Comparison of ENCODE assay signal across 35 mouse cellular contexts in the genomic region with DNA sequence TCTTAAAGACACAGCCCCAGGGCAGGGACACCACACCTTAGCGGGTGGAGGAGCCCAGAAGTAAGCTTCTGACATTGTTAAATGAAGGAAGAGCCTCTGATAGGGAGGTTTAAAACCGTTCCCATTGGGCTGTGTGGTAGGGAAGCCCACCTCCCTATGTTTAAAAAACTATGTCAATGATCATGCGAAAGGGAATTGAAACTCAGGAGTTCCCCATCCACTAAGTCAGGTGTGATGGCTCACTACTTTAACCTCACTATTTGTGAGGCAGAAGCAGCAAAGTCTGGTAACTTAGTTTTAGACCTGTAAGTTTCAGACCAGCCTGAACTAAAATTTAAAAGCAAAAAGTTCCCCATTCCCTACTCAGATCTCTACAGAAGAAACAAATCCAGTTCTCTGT.
"Had no signal": no experiment of that assay in that cellular context is flagged by ENCODE, and none has a peak within 500 bp of the region (broad histone marks: within the 10 kb centered on the region; RNA-seq: fewer than 3 reads in every experiment).

No protein-coding gene starts in this region.

- H3K4me3 ChIP-seq: heart, embryonic 12.5 days; heart, embryonic 13.5 days; heart, embryonic 15.5 days; hindbrain, embryonic 10.5 days; hindbrain, embryonic 12.5 days; hindbrain, embryonic 13.5 days; hindbrain, embryonic 15.5 days; intestine, embryonic 15.5 days; kidney, embryonic 15.5 days; layer of hippocampus, adult 2 months; left cerebral cortex, adult 2 months had no signal

- ATAC-seq: hindbrain, embryonic 16.5 days; hindbrain, postnatal 0 days; inflammation-experienced regulatory T-cells, adult 6 months; intestine, embryonic 15.5 days; intestine, embryonic 16.5 days; intestine, postnatal 0 days had no signal

- H3K27ac ChIP-seq: heart, embryonic 13.5 days; heart, embryonic 15.5 days; hindbrain, embryonic 10.5 days; hindbrain, embryonic 12.5 days; hindbrain, embryonic 13.5 days; hindbrain, embryonic 14.5 days; hindbrain, embryonic 15.5 days; hindbrain, postnatal 0 days; intestine, embryonic 15.5 days; kidney, embryonic 15.5 days; kidney, postnatal 0 days; layer of hippocampus, adult 2 months; left cerebral cortex, adult 2 months had no signal

- H3K27me3 ChIP-seq: heart, embryonic 12.5 days; heart, embryonic 13.5 days; heart, embryonic 15.5 days; hindbrain, embryonic 12.5 days; hindbrain, embryonic 13.5 days; hindbrain, embryonic 15.5 days; intestine, embryonic 15.5 days; kidney, embryonic 15.5 days had no signal

- H3K4me1 ChIP-seq: heart, embryonic 12.5 days; heart, embryonic 15.5 days; intestine, embryonic 15.5 days had no signal

- H3K9ac ChIP-seq: heart, embryonic 12.5 days; heart, embryonic 13.5 days; heart, embryonic 15.5 days; hindbrain, embryonic 12.5 days; hindbrain, embryonic 13.5 days; hindbrain, embryonic 14.5 days; hindbrain, embryonic 15.5 days; intestine, embryonic 15.5 days; kidney, embryonic 15.5 days had no signal

- DNase-seq: heart, postnatal 10 days; heart, postnatal 14 days; heart, postnatal 36 days; heart, postnatal 4 days; kidney, adult 11 months; kidney, adult 18-20 months; kidney, adult 2 months; kidney, adult 8-10 months; kidney, adult 9 months; kidney, postnatal 10 days; kidney, postnatal 14 days; kidney, postnatal 25 days; kidney, postnatal 36 days; kidney, postnatal 4 days; layer of hippocampus, adult 9-11 months; layer of hippocampus, postnatal 36 days had no signal

- H3K36me3 ChIP-seq: heart, embryonic 12.5 days; heart, embryonic 13.5 days; heart, embryonic 15.5 days; hindbrain, embryonic 10.5 days; hindbrain, embryonic 12.5 days; hindbrain, embryonic 15.5 days; intestine, embryonic 15.5 days; kidney, embryonic 15.5 days had no signal

- H3K9me3 ChIP-seq: heart, embryonic 12.5 days; heart, embryonic 13.5 days; heart, embryonic 15.5 days; hindbrain, embryonic 10.5 days; hindbrain, embryonic 12.5 days; hindbrain, embryonic 13.5 days; hindbrain, embryonic 15.5 days; intestine, embryonic 15.5 days; kidney, embryonic 15.5 days had no signal

- H3K4me2 ChIP-seq: heart, embryonic 11.5 days; heart, embryonic 12.5 days; heart, embryonic 13.5 days; heart, embryonic 15.5 days; hindbrain, embryonic 12.5 days; hindbrain, embryonic 13.5 days; hindbrain, embryonic 14.5 days; hindbrain, embryonic 15.5 days; intestine, embryonic 15.5 days; kidney, embryonic 15.5 days had no signal
